Mouse (Mus musculus) embryonic facial prominence, embryonic 10.5 days (tissue): ENCODE data around the gene Farsa. TPM values are rescaled to one million over a fixed set of nuclear protein-coding genes. Genes with fewer than 3 reads are reported as not detected.
"Not testable (repeated sequence)": the region's sequence is repeated elsewhere in the genome, so short reads cannot be mapped to it uniquely, and the experiment has no call there.

Experiments
- DNase-seq: peaks from one replicate; pipeline ENCODE4 v3.0.0-alpha.2; 2017; ENCODE audit warnings: low spot score
- H3K27ac ChIP-seq: fragments of 300-500 bp; sonication (generic); replicated peaks from 2 replicates; pipeline ENCODE4 v1.5.1; 2016; ENCODE audit warnings: mild to moderate bottlenecking
- H3K27me3 ChIP-seq: fragments of 300-500 bp; sonication (generic); replicated peaks from 2 replicates; pipeline ENCODE4 v1.6.1; 2016; ENCODE audit warnings: low read depth, mild to moderate bottlenecking; ENCODE audit not compliant: poor library complexity, severe bottlenecking
- H3K36me3 ChIP-seq: fragments of 300-500 bp; sonication (generic); replicated peaks from 2 replicates; pipeline ENCODE4 v1.6.1; 2016; ENCODE audit warnings: mild to moderate bottlenecking, moderate library complexity
- H3K4me1 ChIP-seq: fragments of 300-500 bp; sonication (generic); 2 replicates; pipeline ENCODE4 v1.6.1; 2016
- H3K4me3 ChIP-seq: fragments of 300-500 bp; sonication (generic); 2 replicates; pipeline ENCODE4 v1.5.1; 2016; ENCODE audit warnings: mild to moderate bottlenecking, moderate library complexity
- H3K9me3 ChIP-seq: fragments of 300-500 bp; sonication (generic); 2 replicates; pipeline ENCODE4 v1.6.1; 2016; ENCODE audit warnings: mild to moderate bottlenecking
- WGBS: fragments of 180-500 bp; shearing (Covaris S2); methylation state at CpG from one replicate; pipeline ENCODE4 v1.1.7; 2016; 5-methylcytosine and 5-hydroxymethylcytosine counted together
- polyA plus RNA-seq: library from polyadenylated mRNA; unstranded; fragments of >200 nt; fragmentation: Nextera tagmentation; extraction: Ambion mirVana; gene quantifications from 2 replicates; pipeline ENCODE4 v1.2.1, GENCODE M21; 2016

Farsa gene
- polyA plus RNA-seq, 1 experiment from 2014 or later: 133 TPM

DNA sequence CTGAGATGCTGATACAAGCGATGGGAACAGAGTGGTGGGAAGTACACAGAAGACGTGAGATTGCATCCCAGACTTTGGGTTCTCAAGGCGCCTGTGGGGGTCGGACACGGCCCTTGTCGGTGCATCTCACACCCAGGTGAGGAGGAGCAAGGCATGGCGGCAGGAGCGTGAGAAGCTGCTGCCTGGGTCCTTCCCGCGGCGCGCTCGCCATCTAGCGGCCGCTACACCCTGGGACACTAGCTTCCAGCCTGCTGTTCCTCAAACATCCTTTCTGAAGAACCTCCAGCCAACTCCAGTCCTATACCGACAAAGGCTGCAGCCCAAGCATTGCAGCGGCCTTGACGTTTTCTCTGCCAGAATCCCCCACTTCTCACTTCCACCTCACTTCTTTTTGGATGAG lies 33.1 kb upstream of the Farsa start:
- 1% methylated on average over 18 of the region's 18 CpGs for WGBS
- Histone ChIP-seq H3K27ac (no peak overlapping the region), H3K4me3 (peak overlapping the region; percentile 42)

GRCm38 (mm10) chr8:84825636-84826035 lies 31.2 kb upstream of the Farsa start:
- Histone ChIP-seq H3K36me3 (no peaks in the 10 kb centered on the region), H3K27ac (no peak overlapping the region), H3K27me3 (peaks cover 32% of the 10 kb centered on the region), H3K4me3 (no peak overlapping the region), H3K4me1 (peaks cover 22% of the 10 kb centered on the region), H3K9me3 (no peaks in the 10 kb centered on the region)
- WGBS: 67% methylated on average over 4 of the region's 4 CpGs
- DNase-seq: no peak

More for the DNA sequence above, 33.1 kb upstream of the Farsa start:
- H3K27me3 ChIP-seq: peaks cover 32% of the 10 kb centered on the region
- peaks cover 22% of the 10 kb centered on the region for H3K4me1 ChIP-seq
- H3K36me3 ChIP-seq: no peaks in the 10 kb centered on the region
- no peaks in the 10 kb centered on the region for H3K9me3 ChIP-seq
- peak; percentile 87 for DNase-seq

- Histone ChIP-seq H3K27me3 (peaks cover 25% of the 10 kb centered on the region), H3K4me1 (peaks cover 22% of the 10 kb centered on the region)
- not testable (repeated sequence) for H3K36me3 ChIP-seq, H3K9me3 ChIP-seq, H3K27ac ChIP-seq, H3K4me3 ChIP-seq, DNase-seq
- 80% methylated on average over 2 of the region's 2 CpGs for WGBS
These were observed 30.3 kb upstream of the Farsa start for GRCm38 (mm10) chr8:84826518-84826917.

GRCm38 (mm10) chr8:84831490-84831889 lies 25.3 kb upstream of the Farsa start, which contains the start of gene Gadd45gip1:
Gadd45gip1 (plus strand) TSS chr8:84831522.
- H3K9me3 ChIP-seq: no peaks in the 10 kb centered on the region

DNA sequence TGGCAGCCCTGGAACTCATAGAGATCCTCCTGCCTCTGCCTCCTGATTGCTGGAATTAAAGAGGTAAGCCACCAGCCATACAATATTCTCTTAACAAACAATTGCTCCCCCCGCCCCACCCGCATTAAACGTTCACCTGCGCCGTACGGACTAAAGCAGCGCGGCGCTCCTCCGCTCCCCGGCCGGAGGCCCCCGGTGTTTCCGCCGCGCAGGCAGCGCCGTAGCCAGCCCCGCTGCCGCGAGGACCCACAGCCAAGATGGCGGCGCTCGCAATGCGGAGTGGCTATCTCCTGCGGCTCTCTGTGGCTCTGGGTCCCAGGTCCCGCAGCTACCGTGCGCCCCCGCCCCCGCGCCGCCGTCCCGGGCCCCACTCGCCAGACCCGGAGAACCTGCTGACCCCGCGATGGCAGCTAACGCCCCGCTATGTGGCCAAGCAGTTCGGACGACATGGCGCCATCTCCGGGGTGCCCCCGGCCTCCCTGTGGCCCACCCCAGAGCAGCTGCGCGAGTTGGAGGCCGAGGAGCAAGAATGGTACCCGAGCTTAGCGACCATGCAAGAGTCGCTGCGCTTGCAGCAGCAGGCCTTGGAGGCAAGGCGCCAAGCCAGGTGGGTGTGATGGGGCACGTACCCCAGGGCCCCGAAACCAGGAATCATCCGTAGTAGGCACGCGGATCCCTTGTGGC lies 24.6 kb upstream of the Farsa start:
- H3K27me3 ChIP-seq: no peaks in the 10 kb centered on the region
- peak overlapping the region; percentile 99 for H3K4me3 ChIP-seq
- no peaks in the 10 kb centered on the region for H3K9me3 ChIP-seq
- peaks cover 20% of the 10 kb centered on the region for H3K4me1 ChIP-seq
- H3K27ac ChIP-seq: peak overlapping the region; percentile 100
- peak; percentile 87 for DNase-seq
- 2% methylated on average over 59 of the region's 59 CpGs for WGBS
- H3K36me3 ChIP-seq: peaks cover 40% of the 10 kb centered on the region

More at GRCm38 (mm10) chr8:84831490-84831889, 25.3 kb upstream of the Farsa start, which contains the start of gene Gadd45gip1:
- H3K36me3 ChIP-seq: peaks cover 33% of the 10 kb centered on the region
- peak within 1 kb of the TSS; percentile 100 for H3K27ac ChIP-seq
- H3K4me1 ChIP-seq: peaks cover 13% of the 10 kb centered on the region
- WGBS: 84% methylated on average over 11 of the region's 11 CpGs
- H3K27me3 ChIP-seq: no peaks in the 10 kb centered on the region
- DNase-seq: no peak
- peak within 1 kb of the TSS; percentile 99 for H3K4me3 ChIP-seq

GRCm38 (mm10) chr8:84832759-84833742 lies 23.7 kb upstream of the Farsa start:
- Histone ChIP-seq H3K4me3 (peak overlapping the region; percentile 99), H3K9me3 (no peaks in the 10 kb centered on the region), H3K27ac (peak overlapping the region; percentile 100), H3K4me1 (peaks cover 29% of the 10 kb centered on the region), H3K36me3 (peaks cover 48% of the 10 kb centered on the region), H3K27me3 (no peaks in the 10 kb centered on the region)
- DNase-seq: no peak
- WGBS: 71% methylated on average over 10 of the region's 10 CpGs

- H3K27me3 ChIP-seq: no peaks in the 10 kb centered on the region
- H3K9me3 ChIP-seq: no peaks in the 10 kb centered on the region
- no peak overlapping the region for H3K27ac ChIP-seq
- DNase-seq: no peak
- WGBS: 87% methylated on average over 19 of the region's 19 CpGs
- peaks cover 60% of the 10 kb centered on the region for H3K36me3 ChIP-seq
- H3K4me1 ChIP-seq: peaks cover 39% of the 10 kb centered on the region
- H3K4me3 ChIP-seq: 0 out of 2 replicates have a peak overlapping the region, but pooled peaks have one; percentile 6
These were observed 22.6 kb upstream of the Farsa start for GRCm38 (mm10) chr8:84834002-84834865.

GRCm38 (mm10) chr8:84834866-84835855 lies 21.6 kb upstream of the Farsa start:
- Histone ChIP-seq H3K4me1 (peaks cover 45% of the 10 kb centered on the region), H3K27me3 (no peaks in the 10 kb centered on the region), H3K4me3 (0 out of 2 replicates have a peak overlapping the region, but pooled peaks have one; percentile 6), H3K36me3 (peaks cover 62% of the 10 kb centered on the region), H3K27ac (no peak overlapping the region), H3K9me3 (no peaks in the 10 kb centered on the region)
- 90% methylated on average over 10 of the region's 10 CpGs for WGBS
- no peak for DNase-seq

DNA sequence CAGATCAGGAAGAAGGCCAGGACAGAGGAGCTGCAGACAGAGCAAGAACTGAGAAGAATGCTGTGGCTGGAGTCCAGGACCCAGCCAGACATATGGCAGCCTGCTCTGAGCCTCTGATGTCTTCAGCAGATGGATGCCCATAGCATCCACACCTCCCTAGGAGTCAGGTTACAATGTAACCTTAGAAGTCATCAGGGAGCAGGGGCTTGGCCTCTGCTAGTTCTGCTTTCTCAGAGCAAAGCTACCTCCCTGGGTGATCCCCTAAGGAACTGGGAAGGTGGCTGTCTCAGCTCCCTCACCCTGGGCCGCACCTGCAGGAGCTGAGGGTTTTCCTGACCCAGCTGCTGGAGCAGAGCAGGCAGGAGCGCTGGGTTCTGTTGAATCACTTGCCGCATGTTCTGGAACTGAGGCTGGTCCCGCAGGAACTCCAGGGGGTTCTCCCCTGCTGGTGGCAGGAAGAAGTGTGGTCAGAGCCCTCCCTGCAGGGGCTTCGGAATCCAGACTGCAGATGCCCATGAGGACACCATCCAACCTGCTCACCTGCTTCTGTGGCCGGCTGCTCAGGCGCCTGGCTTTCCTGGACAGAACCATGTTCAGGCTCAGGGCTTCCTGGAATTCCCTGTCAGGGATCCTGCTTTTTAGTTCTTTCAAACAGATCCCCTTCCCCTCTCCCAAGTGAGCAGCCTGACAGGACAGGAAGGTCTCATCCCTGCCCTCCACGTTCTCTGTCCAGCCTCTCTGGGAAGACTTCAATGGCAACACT lies 19.5 kb upstream of the Farsa start:
- H3K4me3 ChIP-seq: peak overlapping the region; percentile 23
- H3K4me1 ChIP-seq: peaks cover 45% of the 10 kb centered on the region
- no peaks in the 10 kb centered on the region for H3K27me3 ChIP-seq
- WGBS: 52% methylated on average over 8 of the region's 8 CpGs
- H3K9me3 ChIP-seq: no peaks in the 10 kb centered on the region
- DNase-seq: peak; percentile 52
- peaks cover 76% of the 10 kb centered on the region for H3K36me3 ChIP-seq
- H3K27ac ChIP-seq: peak overlapping the region; percentile 70

- Histone ChIP-seq H3K4me1 (peaks cover 45% of the 10 kb centered on the region), H3K9me3 (no peaks in the 10 kb centered on the region), H3K36me3 (peaks cover 82% of the 10 kb centered on the region), H3K4me3 (peak overlapping the region; percentile 23), H3K27ac (peak overlapping the region; percentile 70; the same call in 1 of the 2 replicates), H3K27me3 (no peaks in the 10 kb centered on the region)
- WGBS: 82% methylated on average over 15 of the region's 15 CpGs
- no peak for DNase-seq
These were observed 18.8 kb upstream of the Farsa start for GRCm38 (mm10) chr8:84837912-84838470.
